Mouse (Mus musculus): ENCODE results near the gene Grm3. TPM values are rescaled to one million over a fixed set of nuclear protein-coding genes. Genes with fewer than 3 reads are reported as not detected.

Grm3 gene
- polyA plus RNA-seq, 2 experiments: 0.54 to 0.84 TPM

GRCm38 (mm10) chr5:9578571-9578970 is 146.4 kb downstream of the Grm3 start:
- TF ChIP-seq POLR2A (IDR thresholded peaks at IDR 0.05; ENCODE audit: borderline replicate concordance, extremely low read depth, insufficient read depth, insufficient read length): no peak
- Histone ChIP-seq H3K4me3 (replicated peaks; ENCODE audit: low read length) (no peak overlapping the region), H3K4me1 (ENCODE audit: control insufficient read depth, insufficient read depth, low read length) (no peaks in the 10 kb centered on the region), H3K27me3 (ENCODE audit: control insufficient read depth, insufficient read depth, low read length) (no peaks in the 10 kb centered on the region), H3K36me3 (ENCODE audit: control insufficient read depth, insufficient read depth, low read length) (no peaks in the 10 kb centered on the region), H3K27ac (replicated peaks; ENCODE audit: low read depth, low read length) (no peak overlapping the region), H3K9me3 (ENCODE audit: control insufficient read depth, low read length) (no peaks in the 10 kb centered on the region), H3K4me2 (replicated peaks; ENCODE audit: low read depth, low read length, severe bottlenecking) (no peak overlapping the region), H3K9ac (ENCODE audit: low read depth, low read length, severe bottlenecking) (no peak overlapping the region)
- DNase-seq (ENCODE audit: low spot score) (no peak), ATAC-seq (ENCODE audit: low FRiP score, low read depth) (no peak)
- WGBS: 68% methylated on average over 2 of the region's 2 CpGs

GRCm38 (mm10) chr5:9570946-9571345 is 154.0 kb downstream of the Grm3 start:
- Histone ChIP-seq H3K27me3 (ENCODE audit: control insufficient read depth, insufficient read depth, low read length) (no peaks in the 10 kb centered on the region), H3K4me1 (ENCODE audit: control insufficient read depth, insufficient read depth, low read length) (no peaks in the 10 kb centered on the region), H3K9me3 (ENCODE audit: control insufficient read depth, low read length) (no peaks in the 10 kb centered on the region), H3K36me3 (ENCODE audit: control insufficient read depth, insufficient read depth, low read length) (no peaks in the 10 kb centered on the region), H3K27ac (replicated peaks; ENCODE audit: low read depth, low read length) (no peak overlapping the region), H3K4me3 (replicated peaks; ENCODE audit: low read length) (no peak overlapping the region), H3K9ac (ENCODE audit: low read depth, low read length, severe bottlenecking) (no peak overlapping the region), H3K4me2 (replicated peaks; ENCODE audit: low read depth, low read length, severe bottlenecking) (no peak overlapping the region)
- WGBS: 79% methylated on average over 6 of the region's 6 CpGs
- ATAC-seq (ENCODE audit: low FRiP score, low read depth): no peak
- TF ChIP-seq POLR2A (IDR thresholded peaks at IDR 0.05; ENCODE audit: borderline replicate concordance, extremely low read depth, insufficient read depth, insufficient read length): no peak
- DNase-seq (ENCODE audit: low spot score): no peak

- H3K27me3 ChIP-seq (ENCODE audit: control insufficient read depth, insufficient read depth, low read length): no peaks in the 10 kb centered on the region
- no peak overlapping the region for H3K4me2 ChIP-seq (replicated peaks; ENCODE audit: low read depth, low read length, severe bottlenecking)
- H3K9me3 ChIP-seq (ENCODE audit: control insufficient read depth, low read length): no peaks in the 10 kb centered on the region
- H3K4me1 ChIP-seq (ENCODE audit: control insufficient read depth, insufficient read depth, low read length): no peaks in the 10 kb centered on the region
- H3K27ac ChIP-seq (replicated peaks; ENCODE audit: low read depth, low read length): no peak overlapping the region
- 49% methylated on average over 3 of the region's 3 CpGs for WGBS
- H3K36me3 ChIP-seq (ENCODE audit: control insufficient read depth, insufficient read depth, low read length): no peaks in the 10 kb centered on the region
- TF ChIP-seq POLR2A (IDR thresholded peaks at IDR 0.05; ENCODE audit: borderline replicate concordance, extremely low read depth, insufficient read depth, insufficient read length): no peak
- DNase-seq (ENCODE audit: low spot score): no peak
- H3K9ac ChIP-seq (ENCODE audit: low read depth, low read length, severe bottlenecking): no peak overlapping the region
- ATAC-seq (ENCODE audit: low FRiP score, low read depth): no peak
- no peak overlapping the region for H3K4me3 ChIP-seq (replicated peaks; ENCODE audit: low read length)
Observed at GRCm38 (mm10) chr5:9557706-9558105, 167.3 kb downstream of the Grm3 start.

- H3K4me1 ChIP-seq (ENCODE audit: control insufficient read depth, insufficient read depth, low read length): no peaks in the 10 kb centered on the region
- no peaks in the 10 kb centered on the region for H3K9me3 ChIP-seq (ENCODE audit: control insufficient read depth, low read length)
- no peak overlapping the region for H3K4me3 ChIP-seq (replicated peaks; ENCODE audit: low read length)
- 31% methylated on average over 8 of the region's 8 CpGs for WGBS
- peak; percentile 18 for DNase-seq (ENCODE audit: low spot score)
- H3K4me2 ChIP-seq (replicated peaks; ENCODE audit: low read depth, low read length, severe bottlenecking): no peak overlapping the region
- ATAC-seq (ENCODE audit: low FRiP score, low read depth): no peak
- TF ChIP-seq POLR2A (IDR thresholded peaks at IDR 0.05; ENCODE audit: borderline replicate concordance, extremely low read depth, insufficient read depth, insufficient read length): no peak
- no peaks in the 10 kb centered on the region for H3K27me3 ChIP-seq (ENCODE audit: control insufficient read depth, insufficient read depth, low read length)
- no peak overlapping the region for H3K27ac ChIP-seq (replicated peaks; ENCODE audit: low read depth, low read length)
- H3K9ac ChIP-seq (ENCODE audit: low read depth, low read length, severe bottlenecking): no peak overlapping the region
- H3K36me3 ChIP-seq (ENCODE audit: control insufficient read depth, insufficient read depth, low read length): no peaks in the 10 kb centered on the region
Observed at GRCm38 (mm10) chr5:9540822-9541557, 184.0 kb downstream of the Grm3 start.

GRCm38 (mm10) chr5:9525507-9525906 is 199.5 kb downstream of the Grm3 start:
- no peak for ATAC-seq (ENCODE audit: low FRiP score, low read depth)

More at GRCm38 (mm10) chr5:9525507-9525906, 199.5 kb downstream of the Grm3 start:
- TF ChIP-seq POLR2A (IDR thresholded peaks at IDR 0.05; ENCODE audit: borderline replicate concordance, extremely low read depth, insufficient read depth, insufficient read length): no peak
- H3K4me3 ChIP-seq (replicated peaks; ENCODE audit: low read length): no peak overlapping the region
- no peaks in the 10 kb centered on the region for H3K4me1 ChIP-seq (ENCODE audit: control insufficient read depth, insufficient read depth, low read length)
- H3K9me3 ChIP-seq (ENCODE audit: control insufficient read depth, low read length): no peaks in the 10 kb centered on the region
- H3K4me2 ChIP-seq (replicated peaks; ENCODE audit: low read depth, low read length, severe bottlenecking): no peak overlapping the region
- no peak overlapping the region for H3K9ac ChIP-seq (ENCODE audit: low read depth, low read length, severe bottlenecking)
- DNase-seq (ENCODE audit: low spot score): no peak
- H3K27ac ChIP-seq (replicated peaks; ENCODE audit: low read depth, low read length): no peak overlapping the region
- no peaks in the 10 kb centered on the region for H3K36me3 ChIP-seq (ENCODE audit: control insufficient read depth, insufficient read depth, low read length)
- no peaks in the 10 kb centered on the region for H3K27me3 ChIP-seq (ENCODE audit: control insufficient read depth, insufficient read depth, low read length)
- 85% methylated on average over 4 of the region's 4 CpGs for WGBS

Data from limb, embryonic 14.5 days (tissue).